Mouse (Mus musculus): ENCODE measurements at regions not wholly inside any gene's neighbourhood (a gene's known extent, or its start where the extent isn't known, plus 50 kb on each side); places are given as distances from the start of the nearest gene placed in this dataset.

DNA sequence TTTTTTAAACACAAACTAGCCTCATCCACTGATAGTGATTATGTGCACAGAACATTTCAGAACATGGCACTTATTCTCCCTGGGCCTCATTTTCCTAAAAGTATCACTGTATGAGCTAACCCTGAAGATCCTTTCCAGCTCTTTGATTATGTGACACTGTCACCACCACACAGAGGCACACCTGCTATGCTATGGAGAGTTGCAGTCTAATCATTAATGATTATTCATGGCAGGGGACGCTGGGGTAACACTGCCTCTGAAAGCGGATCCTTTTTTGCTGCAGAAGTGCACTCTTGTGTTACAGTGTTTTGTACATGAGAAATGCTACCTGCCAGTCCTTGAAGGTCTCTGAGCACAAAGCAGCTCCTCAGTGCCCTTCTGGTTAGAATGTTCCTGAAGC lies 615.3 kb upstream of the Fbxo33 start:
- no peak for ATAC-seq (replicated peaks; ENCODE audit: poor library complexity, severe bottlenecking)

- ATAC-seq (replicated peaks; ENCODE audit: poor library complexity, severe bottlenecking), result no peak
These were observed 603.4 kb upstream of the Fbxo33 start for GRCm38 (mm10) chr12:59822918-59823317.

- no peak for ATAC-seq (replicated peaks; ENCODE audit: poor library complexity, severe bottlenecking)
These were observed 602.9 kb upstream of the Fbxo33 start for GRCm38 (mm10) chr12:59822435-59822834.

- ATAC-seq (replicated peaks; ENCODE audit: poor library complexity, severe bottlenecking), result no peak
These were observed 602.2 kb upstream of the Fbxo33 start for GRCm38 (mm10) chr12:59821698-59822097.

- ATAC-seq (replicated peaks; ENCODE audit: poor library complexity, severe bottlenecking), result no peak
These were observed 596.4 kb upstream of the Fbxo33 start for GRCm38 (mm10) chr12:59815965-59816364.

DNA sequence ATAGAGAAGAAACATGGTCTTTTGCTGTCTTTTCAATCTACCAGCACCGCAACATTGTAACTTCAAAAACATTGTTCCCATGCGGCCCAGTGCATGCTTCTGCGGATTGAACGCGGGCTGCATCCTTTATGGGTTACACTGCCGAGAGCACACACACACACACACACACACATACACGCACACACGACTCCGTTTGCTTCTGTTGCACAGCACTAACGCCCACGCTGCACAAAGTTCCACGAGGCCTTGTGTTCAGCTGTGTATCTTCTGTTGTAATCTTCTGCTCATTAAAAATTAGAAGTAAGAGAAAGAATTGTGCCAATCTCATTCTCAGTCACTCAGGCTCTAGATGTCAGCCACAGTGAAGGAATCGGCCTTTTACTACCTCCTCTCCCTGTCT lies 594.8 kb upstream of the Fbxo33 start:
- ATAC-seq (replicated peaks; ENCODE audit: poor library complexity, severe bottlenecking), result no peak

DNA sequence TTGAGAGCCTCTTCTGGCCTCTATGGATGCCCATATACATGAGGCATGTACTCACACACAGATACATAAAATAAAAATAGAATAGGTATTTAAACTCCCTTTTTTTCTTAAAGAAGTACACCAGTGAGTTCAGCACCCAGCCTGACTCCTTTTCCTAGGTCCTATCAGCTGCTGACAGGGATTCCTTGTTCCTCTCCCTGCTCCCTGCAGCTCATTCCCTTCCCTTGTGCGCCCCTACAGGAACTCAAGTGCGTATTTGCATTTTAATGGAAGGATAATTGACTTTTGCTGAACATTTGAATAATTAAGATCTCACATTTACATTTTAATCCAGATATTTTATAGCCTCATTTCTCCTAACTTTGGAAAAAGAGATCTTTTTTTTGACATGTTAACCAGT lies 589.7 kb upstream of the Fbxo33 start:
- ATAC-seq (replicated peaks; ENCODE audit: poor library complexity, severe bottlenecking), result no peak

DNA sequence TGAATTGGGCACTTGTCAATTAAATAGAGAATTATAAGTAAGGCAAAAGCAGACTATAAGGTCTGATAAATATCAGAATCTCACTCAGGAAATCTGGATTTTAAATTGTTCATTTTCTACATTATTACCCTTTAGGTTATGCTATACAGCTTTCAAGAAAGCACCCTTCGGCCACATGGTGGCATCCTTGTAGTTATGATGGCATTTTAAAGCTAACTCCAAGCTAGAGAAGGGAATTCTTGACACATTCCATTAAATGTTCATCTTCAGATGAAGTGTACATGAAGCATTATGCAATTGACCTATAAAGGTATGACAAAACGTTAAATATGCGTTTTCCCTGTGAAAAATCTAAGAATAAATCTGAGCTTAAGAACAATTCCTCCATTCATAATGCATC lies 578.5 kb upstream of the Fbxo33 start:
- no peak for ATAC-seq (replicated peaks; ENCODE audit: poor library complexity, severe bottlenecking)

GRCm38 (mm10) chr12:59791473-59791872 lies 571.9 kb upstream of the Fbxo33 start:
- no peak for ATAC-seq (replicated peaks; ENCODE audit: poor library complexity, severe bottlenecking)

DNA sequence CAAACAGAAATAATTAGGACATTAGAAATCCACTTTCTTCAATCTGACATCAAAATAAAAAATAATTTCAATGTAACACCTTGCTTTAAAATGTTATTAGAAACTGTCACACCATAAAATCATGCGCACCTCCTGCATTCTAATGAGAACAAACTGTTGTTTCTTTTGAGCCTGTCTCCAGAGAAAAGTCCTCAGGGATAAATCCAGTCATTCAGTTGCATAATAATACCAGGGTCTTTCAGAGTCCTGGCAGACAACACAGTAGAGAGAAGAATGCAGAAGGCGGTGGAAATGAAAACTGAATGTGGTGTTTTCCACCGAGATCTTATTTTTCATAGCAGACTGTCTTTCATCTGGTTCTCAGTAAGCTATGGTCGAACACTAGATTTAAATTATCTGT lies 567.3 kb upstream of the Fbxo33 start:
- ATAC-seq (replicated peaks; ENCODE audit: poor library complexity, severe bottlenecking), result no peak

GRCm38 (mm10) chr12:59770980-59771379 lies 551.5 kb upstream of the Fbxo33 start:
- no peak for ATAC-seq (replicated peaks; ENCODE audit: poor library complexity, severe bottlenecking)

- ATAC-seq (replicated peaks; ENCODE audit: poor library complexity, severe bottlenecking), result no peak
These were observed 542.7 kb upstream of the Fbxo33 start for GRCm38 (mm10) chr12:59762260-59762659.

GRCm38 (mm10) chr12:59744768-59745167 lies 525.2 kb upstream of the Fbxo33 start:
- ATAC-seq (replicated peaks; ENCODE audit: poor library complexity, severe bottlenecking), result no peak

GRCm38 (mm10) chr12:59743211-59743610 lies 523.7 kb upstream of the Fbxo33 start:
- no peak for ATAC-seq (replicated peaks; ENCODE audit: poor library complexity, severe bottlenecking)

- no peak for ATAC-seq (replicated peaks; ENCODE audit: poor library complexity, severe bottlenecking)
These were observed 505.4 kb upstream of the Fbxo33 start for GRCm38 (mm10) chr12:59724951-59725350.

- ATAC-seq (replicated peaks; ENCODE audit: poor library complexity, severe bottlenecking), result no peak
These were observed 503.1 kb upstream of the Fbxo33 start for GRCm38 (mm10) chr12:59722471-59723182.

DNA sequence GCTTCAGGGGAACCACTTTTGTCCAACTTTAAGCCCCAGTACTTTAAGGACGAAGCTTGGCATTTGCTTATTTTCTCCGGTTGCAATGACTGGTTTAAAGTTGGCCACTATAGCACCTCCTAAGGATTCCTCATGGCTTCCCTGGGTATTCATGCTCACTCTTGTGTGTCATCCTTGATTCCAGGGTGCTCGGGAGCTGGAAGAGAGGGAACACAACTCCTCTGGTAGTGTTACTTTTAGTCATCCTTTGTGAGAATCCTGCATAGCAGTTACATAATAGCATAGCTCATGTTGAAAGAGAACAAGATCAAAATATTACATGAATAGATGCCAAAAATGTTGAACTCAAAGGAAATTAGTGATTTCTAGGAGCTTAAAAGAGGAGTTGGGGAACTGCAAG lies 493.7 kb upstream of the Fbxo33 start:
- no peak for ATAC-seq (replicated peaks; ENCODE audit: poor library complexity, severe bottlenecking)

DNA sequence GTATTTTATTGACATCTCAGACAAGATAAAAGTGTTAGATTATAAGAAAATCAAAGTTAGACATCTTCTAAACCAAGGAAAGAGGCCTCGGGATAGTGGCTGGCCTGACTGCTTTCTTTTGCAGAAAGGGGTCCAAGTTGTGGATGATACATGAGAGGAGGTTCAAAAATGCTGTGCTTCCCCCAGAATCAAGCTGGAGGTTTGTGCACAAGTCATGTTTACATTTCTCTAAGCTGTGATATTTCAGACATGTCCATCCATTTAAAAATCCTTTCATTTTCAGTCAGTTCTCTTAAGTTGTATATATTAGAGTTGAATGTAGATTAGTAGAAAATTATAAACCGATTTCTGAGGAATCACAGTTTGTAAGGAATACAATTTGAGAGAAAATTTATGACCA lies 463.7 kb upstream of the Fbxo33 start:
- ATAC-seq (replicated peaks; ENCODE audit: poor library complexity, severe bottlenecking), result no peak

GRCm38 (mm10) chr12:59663161-59663560 lies 443.6 kb upstream of the Fbxo33 start:
- ATAC-seq (replicated peaks; ENCODE audit: poor library complexity, severe bottlenecking), result no peak

DNA sequence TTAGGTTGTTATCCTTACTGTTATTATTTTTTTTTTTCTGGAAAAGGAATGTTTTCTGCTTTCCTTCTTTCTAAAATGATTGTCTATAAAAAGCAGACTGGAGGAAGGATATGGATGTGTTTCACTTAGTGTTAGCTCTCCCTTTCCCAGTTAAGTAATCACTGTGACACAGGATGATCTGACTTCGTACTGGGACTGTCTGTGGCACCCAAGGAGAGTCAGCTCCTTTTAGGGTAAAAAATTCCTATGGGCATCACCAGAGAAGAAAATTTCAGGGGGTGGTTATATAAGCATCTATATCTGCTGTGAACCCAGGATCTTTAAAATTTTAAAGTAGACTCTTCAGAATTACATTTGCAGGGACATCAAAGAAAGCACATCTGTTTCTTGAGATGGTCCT lies 411.2 kb upstream of the Fbxo33 start:
- ATAC-seq (replicated peaks; ENCODE audit: poor library complexity, severe bottlenecking), result no peak

DNA sequence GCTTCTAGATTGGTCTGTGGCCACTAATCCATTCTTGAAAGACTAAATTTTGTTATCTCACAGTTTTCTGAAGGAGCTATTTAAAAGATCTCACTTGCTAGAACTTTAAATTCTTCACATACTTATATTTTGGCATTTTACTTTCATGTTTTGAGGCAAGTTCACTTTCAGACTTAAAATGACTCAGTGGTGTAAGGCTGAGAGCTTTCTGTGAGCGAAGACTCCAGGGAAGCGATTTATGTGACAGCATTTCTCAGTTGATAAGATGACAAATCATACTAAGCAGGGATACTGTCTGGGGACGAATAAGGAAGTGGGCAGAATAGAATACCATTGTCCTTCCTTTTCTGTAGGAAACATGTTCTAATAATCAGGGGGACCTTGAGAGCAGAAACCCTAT lies 403.6 kb upstream of the Fbxo33 start:
- ATAC-seq (replicated peaks; ENCODE audit: poor library complexity, severe bottlenecking), result no peak

GRCm38 (mm10) chr12:59621132-59621531 lies 401.6 kb upstream of the Fbxo33 start:
- ATAC-seq (replicated peaks; ENCODE audit: poor library complexity, severe bottlenecking), result no peak

GRCm38 (mm10) chr12:59620340-59620739 lies 400.8 kb upstream of the Fbxo33 start:
- no peak for ATAC-seq (replicated peaks; ENCODE audit: poor library complexity, severe bottlenecking)
